Mouse (Mus musculus) kidney, postnatal 14 days (tissue): ENCODE measurements at regions not wholly inside any gene's neighbourhood (a gene's known extent, or its start where the extent isn't known, plus 50 kb on each side); places are given as distances from the start of the nearest gene placed in this dataset.
"Not testable (repeated sequence)": the region's sequence is repeated elsewhere in the genome, so short reads cannot be mapped to it uniquely, and the experiment has no call there.

Experiments
- DNase-seq: peaks from one replicate; pipeline ENCODE4 v3.0.0; 2022; ENCODE audit warnings: mixed read lengths

DNA sequence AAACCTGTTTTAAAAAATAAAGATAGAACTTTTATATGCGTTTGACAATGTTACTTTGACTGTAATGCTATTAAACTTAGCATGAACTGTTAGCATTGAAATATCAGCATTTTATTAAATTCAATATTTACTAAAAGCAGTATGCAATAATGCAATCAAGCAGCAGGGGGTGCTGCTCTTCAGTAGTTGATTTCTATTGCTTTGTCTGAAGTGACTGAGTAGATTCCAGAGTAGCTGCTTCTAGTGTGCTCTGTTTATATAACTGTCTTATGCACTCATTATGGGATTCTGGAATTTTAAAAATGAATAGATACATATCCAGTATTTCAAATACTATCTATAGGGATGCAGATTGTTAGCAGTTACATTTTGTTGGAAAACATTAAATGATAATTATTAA lies 146.2 kb downstream of the Gm28710 start:
- peak; percentile 37 for DNase-seq

DNA sequence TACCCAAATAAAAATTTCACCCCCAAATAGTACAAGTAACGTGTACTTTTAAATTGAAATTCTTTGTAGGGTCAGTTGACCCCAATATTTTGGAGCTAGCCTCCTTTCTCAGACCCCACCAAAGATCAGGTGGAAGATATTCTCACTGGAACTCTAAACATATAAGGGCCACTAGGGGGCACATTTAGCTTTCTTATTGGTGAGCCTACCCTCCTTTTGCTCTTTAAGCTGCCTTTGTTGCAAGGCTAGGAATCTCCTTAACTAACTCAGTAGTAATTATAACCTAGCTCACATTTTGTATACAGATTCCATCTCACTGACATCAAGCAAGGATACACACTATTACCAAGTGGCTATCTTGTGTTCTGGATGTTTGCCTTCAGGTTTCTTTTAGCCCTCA lies 155.8 kb downstream of the Gm28710 start:
- peak; percentile 26 for DNase-seq

DNA sequence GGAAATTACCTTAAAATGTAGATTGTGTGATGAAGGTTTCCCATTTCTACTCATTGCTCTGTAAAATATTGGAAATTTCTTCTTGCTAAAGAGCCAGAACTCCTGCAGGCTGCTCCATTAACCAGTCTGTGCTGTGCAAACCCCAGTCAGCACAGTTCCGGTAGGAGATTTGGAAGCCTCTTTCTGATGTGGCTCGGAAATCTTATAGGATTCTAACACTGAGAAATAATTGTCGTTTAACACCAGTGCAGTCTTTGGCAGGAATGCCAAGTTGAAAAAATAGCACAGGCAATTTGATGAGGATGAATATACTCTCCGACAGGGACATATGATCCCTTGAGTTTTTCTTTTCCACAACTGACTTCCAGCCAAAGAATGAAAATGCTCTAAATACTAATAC lies 176.1 kb downstream of the Gm28710 start:
- no peak for DNase-seq

DNA sequence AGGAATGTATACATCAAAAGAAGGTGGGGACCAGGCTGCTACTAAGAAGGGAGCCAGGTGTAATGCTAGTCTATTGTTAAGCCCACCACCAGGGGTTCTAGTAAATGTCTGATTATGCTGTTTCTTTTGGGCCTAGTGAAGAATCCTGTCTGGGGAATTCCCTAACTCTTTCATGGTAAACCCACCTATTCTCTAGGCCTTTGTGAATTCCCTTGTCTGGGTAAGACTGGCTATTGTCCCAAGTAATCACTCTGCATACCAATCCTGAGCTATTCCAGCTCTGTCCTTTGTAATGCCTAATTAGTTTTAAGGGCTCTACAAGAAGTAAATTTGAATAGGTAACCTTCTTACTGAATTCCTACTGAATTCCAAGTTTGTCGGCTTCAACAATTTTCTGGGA lies 177.2 kb downstream of the Gm28710 start:
- DNase-seq, result not testable (repeated sequence)

- peak; percentile 16 for DNase-seq
These were observed 181.7 kb downstream of the Gm28710 start for GRCm38 (mm10) chr5:16973206-16973896.

DNA sequence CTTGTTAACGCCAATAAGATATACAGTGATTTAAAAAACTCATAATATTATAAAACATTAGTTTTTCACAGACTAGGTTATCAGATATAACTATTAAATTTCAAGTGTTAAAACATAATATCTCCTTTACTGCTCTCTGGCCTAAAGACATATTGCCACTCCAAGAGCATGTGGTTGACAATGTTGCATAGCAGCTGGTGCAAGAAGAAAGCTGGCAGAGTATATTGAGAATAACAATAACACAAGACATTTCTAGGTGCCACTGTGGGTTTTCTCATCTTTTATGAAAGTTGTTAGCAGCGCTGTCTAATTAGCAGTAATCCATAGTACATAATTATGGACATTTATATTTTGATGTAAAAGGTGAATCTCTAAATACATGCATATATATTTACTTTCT lies 184.4 kb downstream of the Gm28710 start:
- no peak for DNase-seq

DNA sequence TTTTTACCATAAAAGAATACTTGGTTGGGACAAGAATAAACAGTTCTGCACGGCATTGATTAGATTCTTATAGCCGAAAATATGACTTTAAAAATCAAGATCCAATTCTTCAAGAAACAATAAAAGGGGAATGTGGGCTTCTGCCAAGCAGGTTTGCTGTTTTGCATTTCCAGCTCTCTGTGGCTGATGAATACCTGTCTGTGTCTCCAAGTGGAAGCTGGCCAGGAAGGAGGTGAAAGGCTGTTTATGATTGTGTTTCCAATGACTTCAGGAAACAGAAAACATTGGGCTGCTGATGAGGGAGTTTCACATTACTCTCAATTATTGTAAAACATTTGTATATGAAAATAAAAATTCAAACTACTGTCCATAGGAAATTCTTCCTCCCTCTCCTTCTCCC lies 193.3 kb downstream of the Gm28710 start:
- no peak for DNase-seq

GRCm38 (mm10) chr5:16991518-16991917 lies 199.9 kb downstream of the Gm28710 start:
- no peak for DNase-seq

GRCm38 (mm10) chr5:16999183-16999582 lies 207.6 kb downstream of the Gm28710 start:
- no peak for DNase-seq

GRCm38 (mm10) chr5:17006807-17007522 lies 215.4 kb downstream of the Gm28710 start:
- no peak for DNase-seq

DNA sequence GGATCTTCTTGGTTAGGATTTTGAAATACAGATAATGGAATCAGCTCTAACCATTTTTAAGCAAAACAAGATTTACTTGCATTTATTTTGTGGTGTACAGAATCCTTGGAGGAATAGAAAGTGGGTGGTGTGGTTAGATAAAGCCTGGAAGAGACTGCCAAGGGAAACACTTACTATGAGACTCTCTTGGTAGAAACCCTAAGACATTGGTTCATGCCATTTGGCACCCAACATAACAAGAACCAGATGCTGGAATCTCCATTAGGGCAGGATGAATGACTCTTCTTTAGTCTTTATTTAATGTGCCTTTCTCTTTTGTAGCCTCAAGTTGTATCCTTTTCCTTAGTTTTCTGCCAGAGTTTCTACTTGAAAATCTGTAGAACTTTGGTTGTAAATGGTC lies 230.0 kb downstream of the Gm28710 start:
- DNase-seq, result no peak

GRCm38 (mm10) chr5:17053935-17054334 lies 262.3 kb downstream of the Gm28710 start:
- DNase-seq, result no peak

GRCm38 (mm10) chr5:17064565-17064964 lies 273.0 kb downstream of the Gm28710 start:
- DNase-seq, result no peak

DNA sequence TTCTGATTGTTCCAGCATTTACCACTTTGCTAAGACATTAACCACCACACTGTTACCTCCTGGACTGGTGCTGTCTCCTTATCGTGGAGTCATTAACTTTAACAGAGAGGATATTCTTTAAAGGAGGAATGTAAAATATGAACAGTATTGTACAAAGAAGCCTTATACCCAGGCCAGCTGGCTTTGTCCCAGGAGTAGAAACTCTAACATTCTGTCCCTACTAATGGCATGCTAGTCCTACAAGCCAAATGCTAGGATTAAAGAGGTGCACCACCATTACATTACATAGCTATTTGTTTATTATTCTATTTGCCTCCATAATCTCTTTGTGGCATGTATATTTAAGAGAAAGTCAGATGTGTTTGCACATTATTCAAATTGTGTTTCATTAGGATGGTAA lies 288.8 kb downstream of the Gm28710 start:
- no peak for DNase-seq

GRCm38 (mm10) chr5:17111556-17111955 lies 261.4 kb upstream of the Speer4f2 start:
- no peak for DNase-seq

GRCm38 (mm10) chr5:17112026-17112425 lies 261.0 kb upstream of the Speer4f2 start:
- peak; percentile 30 for DNase-seq

DNA sequence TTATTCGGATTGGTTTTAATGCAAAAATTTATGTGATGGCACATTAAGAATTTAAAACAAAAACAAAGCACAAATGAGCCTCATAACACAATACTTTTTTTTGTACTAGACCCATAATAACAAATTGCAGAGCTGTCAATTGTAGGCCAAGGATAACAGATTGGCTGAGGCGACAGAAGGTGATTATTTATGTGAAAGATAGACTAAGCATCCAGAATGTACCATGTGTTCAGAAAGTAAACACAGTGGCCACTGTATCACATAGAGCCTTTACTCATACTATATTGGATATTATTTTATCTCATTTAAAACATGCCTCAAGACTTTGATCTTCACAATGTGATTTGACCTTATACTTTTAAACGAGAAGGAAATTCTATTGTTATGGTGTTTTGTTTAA lies 257.9 kb upstream of the Speer4f2 start:
- DNase-seq, result no peak

DNA sequence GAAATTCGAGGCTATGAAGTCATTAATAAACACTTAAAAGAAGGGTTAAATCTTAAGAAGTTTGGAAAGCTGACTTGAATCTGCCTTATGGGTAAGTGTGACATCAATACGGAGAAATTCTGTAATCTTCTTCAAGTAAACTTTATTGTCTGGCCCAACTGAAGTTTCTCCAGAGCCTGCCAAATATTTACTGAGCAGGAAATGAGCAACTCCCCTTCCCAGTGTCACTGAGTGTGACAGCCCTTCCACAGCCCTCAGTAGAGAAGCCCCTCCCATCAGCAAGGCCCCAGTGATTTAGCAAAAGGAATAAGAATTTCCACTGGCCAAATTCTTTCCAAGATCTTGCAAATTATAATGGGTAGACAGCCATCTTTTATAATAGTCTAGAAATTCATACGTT lies 256.9 kb upstream of the Speer4f2 start:
- DNase-seq, result peak; percentile 11

DNA sequence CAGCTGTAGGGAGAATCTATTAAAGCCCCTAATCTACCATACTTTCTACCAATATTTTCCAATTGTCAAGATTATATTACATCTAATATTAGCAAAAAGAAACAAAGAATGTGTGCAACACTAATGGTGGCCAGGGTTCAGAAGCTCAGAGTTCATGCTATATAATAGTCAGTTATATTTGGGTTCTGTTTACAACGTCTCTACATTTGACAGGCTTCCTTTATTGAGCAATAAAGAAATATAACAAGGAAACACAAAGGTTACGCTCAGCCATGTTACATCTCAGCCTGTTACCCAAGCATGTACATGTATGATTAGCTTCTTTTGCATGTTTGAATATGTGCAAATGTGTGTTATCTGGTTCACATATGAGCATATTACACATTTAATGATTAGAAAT lies 247.7 kb upstream of the Speer4f2 start:
- no peak for DNase-seq

GRCm38 (mm10) chr5:17127501-17127900 lies 245.5 kb upstream of the Speer4f2 start:
- DNase-seq, result no peak

GRCm38 (mm10) chr5:17135489-17135888 lies 237.5 kb upstream of the Speer4f2 start:
- DNase-seq, result no peak

GRCm38 (mm10) chr5:17141555-17141954 lies 231.4 kb upstream of the Speer4f2 start:
- DNase-seq, result peak; percentile 54

DNA sequence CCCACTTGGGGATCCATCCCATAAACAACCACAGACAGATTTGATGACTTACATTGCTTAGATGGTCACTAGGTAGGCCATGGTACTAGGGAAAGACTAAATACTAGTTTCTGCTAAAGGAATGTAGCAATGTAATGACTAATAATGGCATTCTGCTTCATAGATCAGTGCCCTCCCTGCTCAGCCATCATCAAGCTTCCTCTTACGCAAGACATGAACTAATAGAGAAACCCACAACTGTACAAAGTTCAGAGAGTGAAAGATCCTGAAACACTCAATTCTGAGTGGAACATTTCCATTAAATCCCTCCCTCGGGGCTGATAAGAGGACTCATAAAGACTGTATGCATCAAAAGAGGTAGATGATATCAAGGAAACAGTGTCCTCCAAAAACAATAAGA lies 198.4 kb upstream of the Speer4f2 start:
- DNase-seq, result no peak

- DNase-seq, result no peak
These were observed 196.2 kb upstream of the Speer4f2 start for GRCm38 (mm10) chr5:17176771-17177170.
